Mouse (Mus musculus) liver, embryonic 13.5 days (tissue): ENCODE measurements at regions not wholly inside any gene's neighbourhood (a gene's known extent, or its start where the extent isn't known, plus 50 kb on each side); places are given as distances from the start of the nearest gene placed in this dataset.
"Not testable (repeated sequence)": the region's sequence is repeated elsewhere in the genome, so short reads cannot be mapped to it uniquely, and the experiment has no call there.

Experiments used
- ATAC-seq: fragments of 200-750 bp; cut with Nextera tagmentation; 2 replicates; pipeline ENCODE4 v1.8.0; 2017; ENCODE audit warnings: low read depth, mild to moderate bottlenecking, moderate number of reproducible peaks, moderate library complexity
- DNase-seq: peaks from one replicate; pipeline ENCODE4 v3.0.0; 2022
- H3K27ac ChIP-seq: fragments of 300-500 bp; sonication (generic); 2 replicates; pipeline ENCODE4 v1.5.1; 2015; ENCODE audit warnings: moderate library complexity, mild to moderate bottlenecking, inconsistent platforms
- H3K27me3 ChIP-seq: fragments of 300-500 bp; sonication (generic); 2 replicates; pipeline ENCODE4 v1.6.1; 2015; ENCODE audit warnings: mild to moderate bottlenecking, inconsistent platforms
- H3K36me3 ChIP-seq: fragments of 300-500 bp; sonication (generic); 2 replicates; pipeline ENCODE4 v1.6.1; 2015; ENCODE audit warnings: mild to moderate bottlenecking, inconsistent platforms
- H3K4me1 ChIP-seq: fragments of 300-500 bp; sonication (generic); replicated peaks from 2 replicates; pipeline ENCODE4 v1.6.1; 2015; ENCODE audit warnings: inconsistent platforms
- H3K4me2 ChIP-seq: fragments of 300-500 bp; sonication (generic); 2 replicates; pipeline ENCODE4 v1.6.1; 2015; ENCODE audit warnings: inconsistent platforms, mild to moderate bottlenecking, moderate library complexity
- H3K4me3 ChIP-seq: fragments of 300-500 bp; sonication (generic); replicated peaks from 2 replicates; pipeline ENCODE4 v1.5.1; 2015; ENCODE audit warnings: mild to moderate bottlenecking, inconsistent platforms
- H3K9ac ChIP-seq: fragments of 300-500 bp; sonication (generic); 2 replicates; pipeline ENCODE4 v1.6.1; 2015; ENCODE audit warnings: mild to moderate bottlenecking, inconsistent platforms
- H3K9me3 ChIP-seq: fragments of 300-500 bp; sonication (generic); replicated peaks from 2 replicates; pipeline ENCODE4 v1.6.1; 2016; ENCODE audit warnings: inconsistent platforms
- WGBS: fragments of 180-500 bp; shearing (Covaris S2); methylation state at CpG from one replicate; pipeline ENCODE4 v1.1.7; 2015; ENCODE audit not compliant: insufficient replicate concordance; 5-methylcytosine and 5-hydroxymethylcytosine counted together

- Histone ChIP-seq H3K4me3 (no peak overlapping the region), H3K27me3 (no peaks in the 10 kb centered on the region), H3K27ac (no peak overlapping the region), H3K4me2 (no peak overlapping the region), H3K36me3 (no peaks in the 10 kb centered on the region), H3K4me1 (peaks cover 28% of the 10 kb centered on the region), H3K9me3 (no peaks in the 10 kb centered on the region), H3K9ac (no peak overlapping the region)
- ATAC-seq (no peak), DNase-seq (peak; percentile 34)
- 68% methylated on average over 6 of the region's 6 CpGs for WGBS
Measured at GRCm38 (mm10) chr1:160843671-160844070, 50.7 kb upstream of the Rabgap1l start.

DNA sequence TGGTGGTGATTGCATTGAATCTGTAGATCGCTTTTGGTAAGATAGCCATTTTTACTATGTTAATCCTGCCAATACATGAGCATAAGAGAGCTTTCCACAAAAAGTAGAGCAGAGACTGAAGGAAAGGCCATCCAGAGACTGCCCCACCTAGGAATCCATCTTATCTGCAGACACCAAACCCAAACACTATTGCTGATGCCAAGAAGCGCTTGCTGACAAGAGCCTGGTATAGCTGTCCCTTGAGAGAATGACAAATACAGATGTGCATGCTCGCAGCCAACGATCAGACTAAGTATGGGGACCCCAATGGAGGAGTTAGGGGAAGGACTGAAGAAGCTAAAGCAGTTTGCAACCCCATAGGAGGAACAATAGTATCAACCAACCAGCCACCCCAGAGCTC, 51.7 kb upstream of the Rabgap1l start:
- Histone ChIP-seq H3K9ac (peak overlapping the region; percentile 49), H3K4me2 (peak overlapping the region; percentile 46), H3K4me1 (peaks cover 21% of the 10 kb centered on the region), H3K27ac (peak overlapping the region; percentile 84)
- 36% methylated on average over 4 of the region's 4 CpGs for WGBS
- DNase-seq (peak; percentile 60), ATAC-seq (peak; percentile 93)
- not testable (repeated sequence) for H3K27me3 ChIP-seq, H3K4me3 ChIP-seq, H3K9me3 ChIP-seq, H3K36me3 ChIP-seq

DNA sequence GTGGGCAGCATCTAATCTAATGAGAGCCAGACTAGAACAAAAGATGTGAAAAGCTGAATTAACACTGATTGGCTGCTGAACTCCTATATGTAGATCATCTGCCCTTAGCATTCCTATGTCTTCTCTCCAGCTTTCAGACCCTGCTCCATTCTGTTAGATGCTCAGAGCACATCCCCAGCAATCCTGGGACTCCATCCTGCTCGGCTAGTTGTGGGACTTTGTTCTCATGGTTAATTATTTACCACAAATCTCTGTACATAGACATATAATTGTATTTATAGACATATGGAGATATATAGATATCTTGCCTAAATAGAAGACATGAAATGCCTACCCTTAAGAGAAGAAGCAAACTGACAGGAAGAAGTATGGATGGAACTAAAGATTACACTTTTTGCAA, 55.5 kb upstream of the Rc3h1 start:
- DNase-seq (no peak), ATAC-seq (peak; percentile 47; the same call in 1 of the 2 replicates)
- peaks cover 4% of the 10 kb centered on the region; the same call in 1 of the 2 replicates for H3K4me1 ChIP-seq
- 50% methylated on average over 1 of the region's 1 CpGs for WGBS
- H3K27me3 ChIP-seq: no peaks in the 10 kb centered on the region
- H3K27ac ChIP-seq: no peak overlapping the region
- no peaks in the 10 kb centered on the region for H3K36me3 ChIP-seq
- no peak overlapping the region for H3K4me3 ChIP-seq
- no peaks in the 10 kb centered on the region for H3K9me3 ChIP-seq
- no peak overlapping the region for H3K9ac ChIP-seq
- H3K4me2 ChIP-seq: no peak overlapping the region

GRCm38 (mm10) chr1:160854410-160854809, 51.8 kb upstream of the Rc3h1 start:
- H3K9me3 ChIP-seq: no peaks in the 10 kb centered on the region
- H3K27me3 ChIP-seq: no peaks in the 10 kb centered on the region
- ATAC-seq (no peak), DNase-seq (no peak)
- no peak overlapping the region for H3K4me2 ChIP-seq
- peaks cover 4% of the 10 kb centered on the region; the same call in 1 of the 2 replicates for H3K4me1 ChIP-seq
- WGBS: 64% methylated on average over 5 of the region's 5 CpGs
- H3K27ac ChIP-seq: no peak overlapping the region
- no peak overlapping the region for H3K4me3 ChIP-seq
- no peak overlapping the region for H3K9ac ChIP-seq
- H3K36me3 ChIP-seq: no peaks in the 10 kb centered on the region

DNA sequence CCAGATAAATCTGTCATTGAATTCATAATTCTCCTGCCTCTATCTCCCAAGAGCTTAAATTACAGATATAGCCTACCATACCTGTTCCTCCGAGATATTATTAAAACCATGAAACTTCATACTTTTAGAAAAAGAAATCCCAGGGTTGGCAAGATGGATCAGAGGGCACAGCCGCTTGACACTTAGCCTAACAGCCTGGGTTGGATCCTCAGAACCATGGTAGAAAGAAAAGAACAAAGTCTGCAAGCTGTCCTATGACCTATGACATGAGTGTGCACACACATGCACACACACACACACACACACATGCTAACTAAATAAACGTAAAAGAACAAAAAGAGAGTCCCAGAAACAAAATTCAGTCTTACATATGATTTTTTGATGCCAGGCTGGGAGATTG, 50.8 kb upstream of the Rc3h1 start:
- WGBS: 75% methylated on average over 3 of the region's 3 CpGs
- Histone ChIP-seq H3K9ac (no peak overlapping the region), H3K4me2 (no peak overlapping the region), H3K4me1 (peaks cover 3% of the 10 kb centered on the region; the same call in 1 of the 2 replicates), H3K36me3 (no peaks in the 10 kb centered on the region), H3K9me3 (no peaks in the 10 kb centered on the region), H3K4me3 (no peak overlapping the region), H3K27ac (no peak overlapping the region), H3K27me3 (no peaks in the 10 kb centered on the region)
- ATAC-seq (no peak), DNase-seq (no peak)

DNA sequence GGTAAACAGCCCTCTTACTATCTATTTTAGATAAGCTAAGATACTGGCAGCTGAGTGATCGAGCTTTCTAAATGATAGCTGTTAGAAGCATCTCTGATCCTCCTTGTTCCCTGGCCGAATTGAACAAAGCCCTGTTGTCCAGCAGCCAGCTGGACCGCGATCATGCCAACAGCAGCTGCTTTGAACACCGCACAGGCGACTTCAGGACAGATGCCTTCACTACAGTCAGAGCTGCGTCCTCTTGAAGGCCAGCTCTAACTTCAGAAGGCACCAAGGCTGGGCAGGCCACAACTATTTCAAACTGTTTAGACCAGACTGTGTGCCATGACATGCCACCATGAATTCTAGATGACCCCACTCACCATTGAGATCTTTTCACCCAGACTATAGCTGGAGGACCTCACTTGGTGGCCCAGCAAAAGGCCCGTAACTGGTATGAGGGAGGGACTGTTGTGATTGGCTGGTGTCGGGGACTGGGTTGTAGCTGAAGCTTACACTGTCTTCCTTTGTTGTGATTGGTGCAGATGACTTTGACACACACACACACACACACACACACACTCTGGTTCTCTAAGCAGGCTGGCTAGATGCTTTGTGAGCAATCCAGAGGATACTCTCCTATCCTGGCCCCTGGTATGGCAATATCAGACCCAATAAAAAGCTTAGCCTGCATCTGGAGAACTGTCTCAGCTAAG, 50.1 kb upstream of the Rc3h1 start:
- Histone ChIP-seq H3K4me2 (no peak overlapping the region), H3K36me3 (no peaks in the 10 kb centered on the region), H3K27me3 (no peaks in the 10 kb centered on the region), H3K9ac (no peak overlapping the region), H3K27ac (no peak overlapping the region), H3K9me3 (no peaks in the 10 kb centered on the region), H3K4me1 (no peaks in the 10 kb centered on the region; the same call in 1 of the 2 replicates), H3K4me3 (no peak overlapping the region)
- 76% methylated on average over 9 of the region's 9 CpGs for WGBS
- DNase-seq: no peak
- ATAC-seq: no peak
